Mouse (Mus musculus) kidney, adult 2 months (tissue): ENCODE data around the gene Prkn. TPM values are rescaled to one million over a fixed set of nuclear protein-coding genes. Genes with fewer than 3 reads are reported as not detected.

Experiments used
- DNase-seq: peaks from one replicate; pipeline ENCODE4 v3.0.0; 2021
- H3K27ac ChIP-seq: fragments of 200-500 bp; 2 replicates; pipeline ENCODE4 v1.5.1; 2012; ENCODE audit warnings: low read depth, low read length, control low read depth, inconsistent platforms; ENCODE audit not compliant: insufficient read depth
- H3K27me3 ChIP-seq: fragments of 200-500 bp; replicated peaks from 2 replicates; pipeline ENCODE4 v1.6.1; 2012; ENCODE audit warnings: mild to moderate bottlenecking, moderate library complexity, low read length, inconsistent platforms; ENCODE audit not compliant: control insufficient read depth, insufficient read depth
- H3K36me3 ChIP-seq: fragments of 200-500 bp; 2 replicates; pipeline ENCODE4 v1.6.1; 2012; ENCODE audit warnings: mild to moderate bottlenecking, moderate library complexity, low read length, inconsistent platforms; ENCODE audit not compliant: control insufficient read depth, insufficient read depth
- H3K4me1 ChIP-seq: fragments of 200-500 bp; 2 replicates; pipeline ENCODE4 v1.6.1; 2011; ENCODE audit warnings: low read length; ENCODE audit not compliant: control insufficient read depth, insufficient read depth
- H3K4me3 ChIP-seq: fragments of 200-500 bp; 2 replicates; pipeline ENCODE4 v1.5.1; 2011; ENCODE audit warnings: mild to moderate bottlenecking, low read depth, low read length, control low read depth; ENCODE audit not compliant: insufficient read depth
- CTCF ChIP-seq: fragments of 200-500 bp; conservative IDR thresholded peaks from 2 replicates; pipeline ENCODE4 v1.5.1; 2011; ENCODE audit warnings: low read depth, mild to moderate bottlenecking, control low read depth, low read length, moderate library complexity, mixed read lengths; ENCODE audit not compliant: insufficient read depth, insufficient read length
- POLR2A ChIP-seq: fragments of 200-500 bp; IDR thresholded peaks from one replicate; pipeline ENCODE4 v1.6.1; 2011; ENCODE audit warnings: low read depth, low read length, control low read depth
- WGBS: fragments of 180-500 bp; shearing (Covaris S2); methylation state at CpG from one replicate; pipeline ENCODE4 v1.1.7; 2018; 5-methylcytosine and 5-hydroxymethylcytosine counted together
- polyA plus RNA-seq: library from polyadenylated mRNA; depleted of rRNA; stranded (reverse); fragments of >200 nt; gene quantifications from 2 replicates; pipeline ENCODE4 v1.2.3, GENCODE M21; 2012

Prkn gene
- polyA plus RNA-seq, 1 experiment = 6.1 TPM

DNA sequence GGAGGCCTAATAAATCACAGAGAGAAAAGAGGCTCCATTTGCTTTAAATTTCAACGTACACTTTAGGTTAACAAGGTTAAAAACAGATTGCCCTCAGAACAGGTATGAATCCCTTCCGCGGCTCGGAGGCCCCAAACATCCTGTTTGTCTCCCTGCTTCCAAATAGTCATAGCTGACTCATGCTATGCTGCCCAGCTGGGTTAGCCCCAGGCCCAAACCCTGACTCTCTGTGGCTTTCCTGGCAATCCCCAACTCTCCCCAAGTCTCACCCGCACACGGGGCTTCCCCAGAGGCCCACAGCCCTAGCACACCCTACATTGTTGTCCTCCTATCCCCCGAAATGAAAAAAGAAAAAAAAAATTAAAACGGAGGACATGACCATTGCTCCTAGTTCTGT, 1110.0 kb downstream of the Prkn start:
- H3K4me1 ChIP-seq = no peaks in the 10 kb centered on the region
- H3K4me3 ChIP-seq = no peak overlapping the region
- TF ChIP-seq CTCF = no peak
- TF ChIP-seq POLR2A = no peak
- WGBS = 55% methylated on average over 8 of the region's 8 CpGs
- H3K27ac ChIP-seq = no peak overlapping the region
- no peaks in the 10 kb centered on the region for H3K27me3 ChIP-seq
- no peak for DNase-seq
- H3K36me3 ChIP-seq = no peaks in the 10 kb centered on the region

GRCm38 (mm10) chr17:11955317-11955716, 1115.1 kb downstream of the Prkn start:
- H3K27me3 ChIP-seq = no peaks in the 10 kb centered on the region
- H3K4me1 ChIP-seq = no peaks in the 10 kb centered on the region
- no peaks in the 10 kb centered on the region for H3K36me3 ChIP-seq
- H3K27ac ChIP-seq = no peak overlapping the region
- H3K4me3 ChIP-seq = no peak overlapping the region
- DNase-seq = no peak
- 89% methylated on average over 6 of the region's 6 CpGs for WGBS
- TF ChIP-seq CTCF = no peak
- no peak for TF ChIP-seq POLR2A

- no peaks in the 10 kb centered on the region for H3K4me1 ChIP-seq
- no peak for DNase-seq
- H3K27ac ChIP-seq = no peak overlapping the region
- no peaks in the 10 kb centered on the region for H3K36me3 ChIP-seq
- no peak overlapping the region for H3K4me3 ChIP-seq
- TF ChIP-seq CTCF = no peak
- no peak for TF ChIP-seq POLR2A
- no peaks in the 10 kb centered on the region for H3K27me3 ChIP-seq
- 87% methylated on average over 8 of the region's 8 CpGs for WGBS
Measured at GRCm38 (mm10) chr17:11960492-11960891, 1120.3 kb downstream of the Prkn start.

- Histone ChIP-seq H3K27me3 (no peaks in the 10 kb centered on the region), H3K27ac (no peak overlapping the region), H3K36me3 (no peaks in the 10 kb centered on the region), H3K4me3 (no peak overlapping the region), H3K4me1 (no peaks in the 10 kb centered on the region)
- WGBS = 50% methylated on average over 11 of the region's 11 CpGs
- no peak for DNase-seq
- no peak for TF ChIP-seq POLR2A
- no peak for TF ChIP-seq CTCF
Measured at GRCm38 (mm10) chr17:11962808-11963207, 1122.6 kb downstream of the Prkn start.

GRCm38 (mm10) chr17:11970160-11970559, 1130.0 kb downstream of the Prkn start:
- Histone ChIP-seq H3K4me1 (no peaks in the 10 kb centered on the region; the same call in 1 of the 2 replicates), H3K27me3 (no peaks in the 10 kb centered on the region), H3K27ac (no peak overlapping the region), H3K4me3 (no peak overlapping the region), H3K36me3 (no peaks in the 10 kb centered on the region)
- TF ChIP-seq POLR2A = no peak
- no peak for TF ChIP-seq CTCF
- 70% methylated on average over 1 of the region's 1 CpGs for WGBS
- no peak for DNase-seq

DNA sequence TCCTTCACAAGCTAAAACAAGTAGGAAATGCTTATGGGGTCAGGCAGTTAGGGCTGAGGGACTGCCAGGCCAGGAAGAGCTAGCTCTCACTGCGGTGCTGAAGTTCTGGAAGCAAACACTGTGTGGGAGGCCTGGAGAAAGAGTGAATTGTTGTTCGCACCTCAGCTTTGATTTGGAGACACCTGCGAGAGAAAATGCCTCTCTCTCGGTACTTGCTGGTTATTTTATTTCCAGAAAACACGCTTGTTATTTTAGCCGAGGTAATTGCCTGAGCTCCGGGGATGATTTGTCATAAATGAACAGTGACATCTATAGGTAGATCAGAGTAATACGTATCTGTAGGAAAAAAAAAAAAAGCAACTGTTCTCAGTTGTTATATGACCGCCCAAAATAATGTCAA, 1132.4 kb downstream of the Prkn start:
- DNase-seq = peak; percentile 10
- Histone ChIP-seq H3K27ac (no peak overlapping the region), H3K4me3 (no peak overlapping the region), H3K4me1 (no peaks in the 10 kb centered on the region; the same call in 1 of the 2 replicates), H3K36me3 (no peaks in the 10 kb centered on the region), H3K27me3 (no peaks in the 10 kb centered on the region)
- TF ChIP-seq CTCF (no peak), POLR2A (no peak)
- WGBS = 5% methylated on average over 9 of the region's 9 CpGs

- DNase-seq = peak; percentile 14
- WGBS = 55% methylated on average over 13 of the region's 13 CpGs
Measured at GRCm38 (mm10) chr17:11972969-11973787, 1133.0 kb downstream of the Prkn start.

More at GRCm38 (mm10) chr17:11972969-11973787, 1133.0 kb downstream of the Prkn start:
- Histone ChIP-seq H3K36me3 (no peaks in the 10 kb centered on the region), H3K27me3 (no peaks in the 10 kb centered on the region), H3K27ac (no peak overlapping the region), H3K4me1 (no peaks in the 10 kb centered on the region; the same call in 1 of the 2 replicates), H3K4me3 (no peak overlapping the region)
- no peak for TF ChIP-seq POLR2A
